Mouse (Mus musculus) cerebellum, adult 2 months (tissue): ENCODE data around the gene Praf2.

Experiments used
- CTCF ChIP-seq: fragments of 200-500 bp; IDR thresholded peaks from 2 replicates; pipeline ENCODE4 v1.5.1; 2011; ENCODE audit warnings: low read depth, mild to moderate bottlenecking, control low read depth, low read length, moderate library complexity, borderline replicate concordance; ENCODE audit not compliant: insufficient read depth
- POLR2A ChIP-seq: fragments of 200-500 bp; IDR thresholded peaks from 2 replicates; pipeline ENCODE4 v1.6.1; 2011; ENCODE audit warnings: low read length, control low read depth, borderline replicate concordance; ENCODE audit not compliant: insufficient read depth

DNA sequence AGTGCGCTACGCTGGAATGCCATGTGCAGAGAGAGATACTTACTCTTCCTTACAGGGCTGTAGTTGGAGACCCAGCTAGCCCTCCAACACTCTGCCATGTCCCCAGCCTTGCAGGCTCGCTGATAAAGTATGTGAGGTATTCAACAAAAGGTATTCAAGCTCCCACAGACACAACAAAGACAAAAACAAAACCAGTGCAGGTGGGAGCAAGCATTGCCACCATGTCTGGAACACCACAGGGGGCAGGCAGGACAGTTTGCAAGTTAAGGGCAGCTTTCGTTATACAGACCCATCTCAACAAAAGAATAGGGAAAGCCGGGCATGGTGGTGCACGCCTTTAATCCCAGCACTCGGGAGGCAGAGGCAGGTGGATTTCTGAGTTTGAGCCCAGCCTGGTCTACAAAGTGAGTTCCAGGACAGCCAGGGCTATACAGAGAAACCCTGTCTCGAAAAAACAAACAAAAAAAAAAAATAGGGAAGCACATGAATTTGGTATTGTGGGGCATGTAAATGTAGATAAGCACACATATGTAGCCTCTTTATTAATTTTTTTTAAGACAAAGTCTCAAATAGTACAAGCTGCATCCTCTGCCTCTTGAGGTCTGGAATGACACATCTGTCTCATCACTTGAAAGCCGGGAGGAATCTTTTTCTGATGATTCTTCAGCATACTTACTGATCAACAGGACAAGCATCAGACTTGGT is 47.4 kb downstream of the Praf2 start:
- no peak for TF ChIP-seq CTCF
- TF ChIP-seq POLR2A, result no peak
